Mouse (Mus musculus): Measurements from ENCODE around the gene Tfap2a.

Tfap2a gene

GRCm38 (mm10) chr13:40734316-40734965 lies 3.7 kb downstream of the Tfap2a start:
- no peak for DNase-seq (ENCODE audit: low spot score in 2 of 2)

GRCm38 (mm10) chr13:40733542-40734151 lies 4.5 kb downstream of the Tfap2a start:
- no peak for DNase-seq (ENCODE audit: low spot score in 2 of 2)

GRCm38 (mm10) chr13:40732816-40733541 lies 5.2 kb downstream of the Tfap2a start:
- DNase-seq (ENCODE audit: low spot score in 2 of 2): no peak

- DNase-seq (ENCODE audit: low spot score in 2 of 2): no peak
These were observed 6.1 kb downstream of the Tfap2a start for GRCm38 (mm10) chr13:40732085-40732484.

GRCm38 (mm10) chr13:40731179-40731841 lies 6.9 kb downstream of the Tfap2a start:
- DNase-seq (ENCODE audit: low spot score in 2 of 2): no peak

- DNase-seq (ENCODE audit: low spot score in 2 of 2): no peak
These were observed 7.5 kb downstream of the Tfap2a start for GRCm38 (mm10) chr13:40730651-40731178.

GRCm38 (mm10) chr13:40729592-40730431 lies 8.4 kb downstream of the Tfap2a start:
- no peak for DNase-seq (ENCODE audit: low spot score in 2 of 2)

- no peak for DNase-seq (ENCODE audit: low spot score in 2 of 2)
These were observed 9.1 kb downstream of the Tfap2a start for GRCm38 (mm10) chr13:40729037-40729436.

- DNase-seq (ENCODE audit: low spot score in 2 of 2): no peak
These were observed 9.6 kb downstream of the Tfap2a start for GRCm38 (mm10) chr13:40728626-40728990.

GRCm38 (mm10) chr13:40727731-40728625 lies 10.2 kb downstream of the Tfap2a start:
- DNase-seq (ENCODE audit: low spot score in 2 of 2): no peak

- no peak for DNase-seq (ENCODE audit: low spot score in 2 of 2)
These were observed 12.3 kb downstream of the Tfap2a start for GRCm38 (mm10) chr13:40725924-40726323.

GRCm38 (mm10) chr13:40723598-40723920 lies 14.6 kb downstream of the Tfap2a start:
- DNase-seq (ENCODE audit: low spot score in 2 of 2): no peak

GRCm38 (mm10) chr13:40722741-40723597 lies 15.2 kb downstream of the Tfap2a start:
- peak; percentile 47 to 59 for DNase-seq (ENCODE audit: low spot score in 2 of 2)

- DNase-seq (ENCODE audit: low spot score in 2 of 2): no peak
These were observed 18.5 kb downstream of the Tfap2a start for GRCm38 (mm10) chr13:40719741-40720082.

- no peak for DNase-seq (ENCODE audit: low spot score in 2 of 2)
These were observed 19.0 kb downstream of the Tfap2a start for GRCm38 (mm10) chr13:40719066-40719740.

GRCm38 (mm10) chr13:40716771-40717716 lies 21.1 kb downstream of the Tfap2a start:
- no peak for DNase-seq (ENCODE audit: low spot score in 2 of 2)

- DNase-seq (ENCODE audit: low spot score in 2 of 2): no peak
These were observed 23.6 kb downstream of the Tfap2a start for GRCm38 (mm10) chr13:40714531-40714930.

GRCm38 (mm10) chr13:40713681-40714080 lies 24.5 kb downstream of the Tfap2a start:
- DNase-seq (ENCODE audit: low spot score in 2 of 2): no peak

Data from right cerebral cortex, postnatal 36 days (tissue).